Mouse (Mus musculus): ENCODE data around the gene Cox6b1. TPM values are rescaled to one million over a fixed set of nuclear protein-coding genes. Genes with fewer than 3 reads are reported as not detected.
A peak's percentile ranks its signal among the peaks of the same experiment; 100 is the strongest.

The Cox6b1 gene
- 1,000 to 10,000 TPM; 1,322 to 1,882 TPM for total RNA-seq (2021)
- long read RNA-seq, experiment 1, transcript Cox6b1-201 (4 exons, 618 nt) = major isoform, 963 of 1,008 reads
- long read RNA-seq, experiment 1, partial matches to known transcripts = 38 of 1,008 reads
- long read RNA-seq, experiment 1, other reads (novel, unspliced or antisense) = 4 of 1,008 reads
- long read RNA-seq, experiment 2, transcript Cox6b1-201 (4 exons, 618 nt) = major isoform, 1,170 of 1,236 reads
- long read RNA-seq, experiment 2, partial matches to known transcripts = 48 of 1,236 reads
- long read RNA-seq, experiment 2, other reads (novel, unspliced or antisense) = 17 of 1,236 reads

DNA sequence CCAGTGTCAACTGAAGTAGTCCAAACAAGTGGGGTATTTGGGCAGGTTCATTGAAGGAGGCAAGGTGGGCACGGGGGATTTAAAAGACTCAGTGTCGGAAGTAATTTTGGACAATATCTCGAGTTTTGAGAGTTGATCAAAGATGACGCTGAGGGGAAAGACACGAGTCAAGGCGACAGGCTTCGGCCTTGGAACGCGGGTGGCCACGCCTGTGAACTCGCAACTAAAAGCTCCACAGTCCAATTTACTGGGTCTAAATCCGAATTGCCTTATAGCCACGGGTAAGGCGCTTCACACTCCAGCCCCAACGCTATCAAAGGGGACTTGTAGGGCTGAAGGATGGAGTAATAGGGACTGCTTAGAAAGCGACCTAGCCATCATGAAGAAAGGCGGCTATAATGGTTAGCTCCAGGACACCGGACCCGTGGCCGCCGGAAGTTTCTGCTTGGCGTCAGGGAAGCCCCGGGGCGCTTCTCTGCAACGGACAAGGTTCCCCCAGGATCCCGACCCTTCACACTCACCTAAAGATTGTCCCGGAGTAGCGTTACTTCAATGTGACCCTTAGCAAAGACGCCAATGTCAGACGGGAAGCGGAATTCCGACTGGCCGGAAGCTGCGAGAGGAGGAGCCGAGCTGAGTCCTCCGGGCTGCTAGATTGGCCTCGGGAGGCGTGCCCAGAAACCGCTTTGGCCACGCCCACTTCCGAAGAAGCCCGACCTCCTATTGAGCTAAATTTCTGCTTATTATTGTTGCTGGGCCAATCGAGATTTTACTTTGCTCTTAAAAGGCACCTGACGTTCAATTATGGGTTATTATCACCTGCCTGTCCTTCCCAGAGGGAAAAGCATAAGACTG is at the start of gene Cox6b1:
Gene Cox6b1, minus strand, starts transcription at position 622 of the 855 bp plus-strand sequence.
- intact Hi-C loops (cut with DNase I; ENCODE audit: low total_unique reads) = no loop called here
- peak; percentile 87 for DNase-seq

DNA sequence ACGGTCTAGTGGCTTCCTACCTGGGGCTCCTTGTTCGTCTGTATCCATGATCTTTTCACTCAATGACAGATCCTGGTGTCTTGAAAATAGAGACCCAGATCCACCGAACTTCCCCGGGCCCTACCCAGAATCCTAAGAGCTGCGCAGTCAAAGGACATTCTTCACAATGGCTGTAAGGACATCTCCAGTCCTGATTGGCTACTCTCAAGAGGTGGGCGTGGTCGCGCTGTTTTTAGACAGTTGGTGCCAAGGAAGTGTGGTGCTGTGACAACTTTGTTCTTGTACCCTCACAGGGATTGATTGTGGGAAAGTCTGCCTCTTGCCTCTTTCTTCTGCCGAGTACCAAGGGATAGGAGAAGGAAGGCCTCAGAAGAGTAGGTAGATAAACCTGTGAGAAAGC is 45.5 kb upstream of the Cox6b1 start, which contains the start of gene Pmis2:
Gene Pmis2, minus strand, starts transcription at position 126 of the 400 bp plus-strand sequence.
- intact Hi-C loops (cut with DNase I; ENCODE audit: low total_unique reads) = no loop called here
- DNase-seq = no peak

- DNase-seq = no peak
- intact Hi-C loops (cut with DNase I; ENCODE audit: low total_unique reads) = no loop called here
Observed at GRCm38 (mm10) chr7:30669229-30669628, 43.3 kb upstream of the Cox6b1 start.

DNA sequence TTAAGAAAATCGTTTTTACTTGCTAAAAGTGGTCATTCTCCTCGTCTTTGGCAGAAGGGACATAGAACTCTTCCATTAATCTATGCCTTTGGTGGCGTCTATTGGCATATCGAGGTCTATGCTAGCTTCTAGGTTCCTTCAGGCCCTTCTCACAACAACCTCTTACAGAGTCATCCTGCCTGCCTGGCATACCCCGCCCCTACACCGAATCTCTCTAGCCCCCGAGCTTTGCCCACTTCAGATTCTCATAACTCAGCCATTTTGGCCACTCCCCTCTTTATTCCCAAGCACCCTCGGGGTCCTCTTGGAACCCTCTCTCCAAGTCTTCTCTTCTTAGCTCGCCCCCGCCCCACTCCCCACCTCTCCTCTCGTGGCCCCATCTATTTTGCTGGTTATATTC is 39.4 kb upstream of the Cox6b1 start:
- intact Hi-C loops (cut with DNase I; ENCODE audit: low total_unique reads) = no loop called here
- no peak for DNase-seq

- intact Hi-C loops (cut with DNase I; ENCODE audit: low total_unique reads) = no loop called here
- DNase-seq = peak; percentile 87
Observed at GRCm38 (mm10) chr7:30664529-30665200, 38.7 kb upstream of the Cox6b1 start, which contains the start of gene Haus5. TSS of gene Haus5 (minus strand) at chr7:30664994.

DNA sequence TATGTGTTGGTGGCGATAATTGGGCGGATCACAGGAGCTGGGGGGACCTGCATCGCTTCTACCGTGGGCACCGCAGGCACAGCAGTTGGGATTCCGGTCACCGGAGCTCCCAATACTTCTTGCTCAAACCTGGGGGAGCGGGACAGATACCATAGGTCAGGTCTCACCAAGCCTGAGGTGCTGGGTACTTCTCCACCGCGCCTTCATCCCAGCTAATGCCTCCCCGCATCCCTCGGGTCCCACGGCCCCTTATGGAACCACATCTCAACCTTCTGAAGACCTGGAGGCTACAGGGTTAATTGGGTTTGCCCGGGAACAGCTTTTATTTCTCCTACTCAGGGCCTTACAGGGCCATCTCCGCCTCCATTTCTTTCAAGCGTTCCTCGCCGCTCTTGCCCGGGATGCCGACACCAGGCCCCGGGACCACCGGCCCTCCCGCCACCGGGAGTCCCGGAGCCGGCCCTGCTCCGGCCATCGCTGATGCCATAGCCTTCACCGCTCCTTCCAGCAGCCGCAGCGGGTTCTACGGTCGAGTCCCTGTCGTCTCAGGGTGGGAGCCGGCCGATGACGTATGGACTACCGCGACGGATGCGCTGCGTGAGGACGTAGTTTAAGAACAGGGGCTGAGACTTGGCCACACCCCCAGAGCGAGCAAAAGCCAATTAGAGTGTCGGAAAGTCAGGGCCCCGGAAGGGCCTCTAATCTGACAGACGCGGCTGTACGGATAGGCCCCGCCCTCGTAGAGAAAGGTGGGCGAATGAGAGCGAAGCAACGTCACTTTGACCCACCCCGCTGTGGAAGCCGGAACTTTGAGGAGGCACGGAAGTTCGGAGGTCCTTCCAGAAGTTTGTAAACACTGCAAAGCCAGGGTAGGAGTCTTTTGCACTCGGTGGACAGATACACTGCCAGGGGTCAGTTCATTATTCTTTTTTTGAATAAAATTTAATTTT is 23.9 kb upstream of the Cox6b1 start, which contains the start of gene Rbm42:
Gene Rbm42, minus strand, starts transcription at position 727 of the 950 bp plus-strand sequence.
- DNase-seq = peak; percentile 99
- intact Hi-C loops (cut with DNase I; ENCODE audit: low total_unique reads) = no loop called here

GRCm38 (mm10) chr7:30639083-30639482 is 13.1 kb upstream of the Cox6b1 start:
- no peak for DNase-seq
- intact Hi-C loops (cut with DNase I; ENCODE audit: low total_unique reads) = no loop called here

GRCm38 (mm10) chr7:30636395-30636794 is 10.4 kb upstream of the Cox6b1 start:
- intact Hi-C loops (cut with DNase I; ENCODE audit: low total_unique reads) = no loop called here
- no peak for DNase-seq

DNA sequence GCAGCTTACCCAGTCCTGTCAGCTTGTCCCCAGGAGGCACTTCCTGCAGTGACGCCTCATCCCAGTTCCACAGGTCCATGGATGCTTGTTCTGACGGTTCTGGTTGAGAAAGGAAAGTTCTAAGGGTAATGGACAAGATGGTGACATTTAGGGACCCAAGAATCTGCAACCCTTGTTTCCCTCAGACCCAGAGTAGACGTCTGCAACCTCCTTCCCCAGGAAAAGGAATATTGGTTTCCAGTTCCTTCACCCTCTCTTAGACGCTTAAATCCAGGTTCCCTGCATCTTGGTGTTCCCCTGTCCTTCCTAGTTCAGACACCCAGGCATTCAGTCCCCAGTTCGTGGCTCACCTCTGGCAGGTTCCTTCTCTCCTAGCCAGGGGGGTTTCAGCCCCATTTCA is 9.8 kb upstream of the Cox6b1 start, which contains the start of gene Etv2:
Gene Etv2, minus strand, starts transcription at position 101 of the 400 bp plus-strand sequence.
- no peak for DNase-seq
- intact Hi-C loops (cut with DNase I; ENCODE audit: low total_unique reads) = no loop called here

GRCm38 (mm10) chr7:30634621-30635020 is 8.7 kb upstream of the Cox6b1 start:
- intact Hi-C loops (cut with DNase I; ENCODE audit: low total_unique reads) = no loop called here
- DNase-seq = peak; percentile 30

DNA sequence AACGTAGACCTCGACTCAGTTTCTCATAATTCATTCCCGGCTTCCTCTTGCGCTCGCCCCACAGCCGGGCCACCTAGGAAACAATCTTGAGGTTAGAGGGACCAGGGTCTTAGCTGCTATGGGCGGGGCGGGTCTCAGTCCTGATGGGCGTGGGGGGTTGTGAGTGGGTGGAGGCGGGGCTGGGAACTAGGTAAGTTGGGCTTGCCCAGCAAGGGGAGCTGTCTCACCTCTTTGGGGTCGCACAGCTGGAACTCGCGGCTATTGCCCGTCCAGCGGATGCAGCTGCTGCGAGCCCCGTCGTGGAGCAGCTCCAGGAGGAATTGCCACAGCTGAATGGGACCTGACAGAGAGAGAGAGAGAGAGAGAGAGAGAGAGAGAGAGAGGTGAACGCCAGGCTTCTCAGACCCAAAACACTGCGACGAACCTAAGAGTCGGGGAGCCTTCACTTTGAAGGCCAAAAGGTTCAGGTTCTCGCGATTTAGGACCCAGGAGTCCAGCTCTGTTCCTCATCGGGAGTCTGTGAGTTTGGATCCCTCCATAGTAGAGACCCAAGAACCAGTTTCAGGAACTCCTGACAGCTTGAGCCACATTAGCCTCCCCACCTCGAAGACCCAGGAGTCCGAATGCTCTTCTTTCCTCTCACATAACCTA is 7.9 kb upstream of the Cox6b1 start:
- intact Hi-C loops (cut with DNase I; ENCODE audit: low total_unique reads) = no loop called here
- no peak for DNase-seq

GRCm38 (mm10) chr7:30629013-30629412 is 3.1 kb upstream of the Cox6b1 start:
- intact Hi-C loops (cut with DNase I; ENCODE audit: low total_unique reads) = no loop called here
- no peak for DNase-seq

DNA sequence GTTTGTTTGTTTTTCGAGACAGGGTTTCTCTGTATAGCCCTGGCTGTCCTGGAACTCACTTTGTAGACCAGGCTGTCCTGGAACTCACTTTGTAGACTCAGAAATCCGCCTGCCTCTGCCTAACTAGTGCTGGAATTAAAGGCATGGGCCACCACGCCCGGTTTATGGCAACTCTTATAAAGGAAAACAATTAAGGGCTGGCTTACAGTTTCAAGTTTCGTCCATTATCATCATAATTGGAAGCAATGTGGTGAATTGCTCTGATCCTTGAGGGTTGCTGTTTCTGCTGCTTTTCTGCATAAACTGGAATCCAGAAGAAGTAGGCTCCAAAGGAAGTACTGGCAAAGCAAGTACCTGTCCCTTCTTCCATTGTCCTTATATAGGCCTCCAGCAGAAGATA is 696 bp upstream of the Cox6b1 start:
- no peak for DNase-seq
- intact Hi-C loops (cut with DNase I; ENCODE audit: low total_unique reads) = no loop called here

DNA sequence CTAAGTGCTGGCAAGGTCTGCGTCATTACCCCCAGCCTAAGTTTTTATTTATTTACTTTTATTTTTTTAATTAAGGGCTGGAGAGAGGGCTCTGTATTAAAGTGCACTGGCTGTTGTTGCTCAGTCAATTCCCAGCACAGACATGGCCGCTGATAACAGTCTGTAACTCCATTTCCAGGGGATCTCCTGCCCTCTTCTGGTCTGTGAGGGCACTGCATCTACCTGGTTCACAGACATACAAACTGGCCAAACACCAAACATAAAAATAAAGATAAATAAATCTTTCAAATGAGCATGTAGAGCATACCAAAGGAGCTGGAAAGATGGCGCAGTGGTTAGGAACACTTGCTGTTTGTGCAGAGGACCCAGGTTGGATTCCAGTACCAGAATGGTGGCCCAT is 6.7 kb downstream of the Cox6b1 start:
- intact Hi-C loops (cut with DNase I; ENCODE audit: low total_unique reads) = no loop called here
- no peak for DNase-seq

DNA sequence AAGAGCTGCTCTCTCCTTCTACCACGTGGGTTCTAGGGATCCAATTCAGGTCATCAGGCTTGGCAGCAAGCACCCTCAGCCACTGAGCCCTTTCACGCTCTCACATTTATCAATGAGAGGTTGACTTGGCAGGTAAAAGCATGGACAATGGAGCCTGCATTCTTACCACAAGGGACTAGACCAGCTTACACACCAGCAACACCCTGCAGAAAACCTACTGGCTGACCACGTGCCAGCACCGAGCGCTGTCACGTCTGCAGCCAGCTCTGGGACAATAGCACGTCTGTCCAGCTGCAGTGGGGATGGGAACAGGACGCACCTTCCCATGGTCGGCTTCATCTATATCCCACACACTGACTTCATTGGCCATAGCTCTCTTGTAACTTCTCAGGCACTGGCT is 7.3 kb downstream of the Cox6b1 start:
- intact Hi-C loops (cut with DNase I; ENCODE audit: low total_unique reads) = no loop called here
- DNase-seq = no peak

DNA sequence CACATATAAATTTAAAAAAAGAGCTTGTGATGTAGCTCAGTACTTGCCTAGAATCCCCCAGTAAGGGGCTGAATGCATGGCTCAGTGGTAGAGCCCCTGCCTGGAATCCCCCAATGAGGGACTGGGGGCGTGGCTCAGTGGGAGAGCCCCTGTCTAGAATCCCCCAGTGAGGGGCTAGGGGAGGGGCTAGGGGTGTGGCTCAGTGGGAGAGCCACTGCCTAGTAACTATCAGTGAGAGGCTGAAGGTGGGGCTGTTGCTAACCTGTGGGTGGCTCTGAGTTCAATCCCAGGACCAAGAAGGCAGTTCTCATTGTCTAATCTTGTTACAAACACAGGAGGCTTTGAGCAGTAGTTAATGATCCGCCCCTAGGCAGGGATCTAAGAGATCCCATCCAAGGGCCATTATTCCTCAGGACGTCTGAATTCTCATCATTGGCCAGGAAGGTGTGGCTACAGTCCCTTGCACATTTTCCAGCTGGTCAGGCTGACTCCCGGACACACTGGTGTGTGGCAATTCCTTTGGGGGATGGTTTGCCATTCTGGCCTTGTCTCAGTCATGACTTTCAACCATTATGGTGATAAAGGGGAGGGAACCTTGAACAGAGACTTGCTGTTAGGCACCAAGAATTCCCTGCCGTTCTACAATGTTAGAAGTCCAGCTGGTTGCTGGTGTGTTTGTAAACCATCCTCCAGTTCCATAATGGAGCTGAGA is 10.7 kb downstream of the Cox6b1 start:
- intact Hi-C loops (cut with DNase I; ENCODE audit: low total_unique reads) = no loop called here
- DNase-seq = no peak

- DNase-seq = no peak
- intact Hi-C loops (cut with DNase I; ENCODE audit: low total_unique reads) = no loop called here
Observed at GRCm38 (mm10) chr7:30614454-30614853, 11.5 kb downstream of the Cox6b1 start.

Data from gastrocnemius, postnatal 14 days (tissue).